Mouse (Mus musculus): Measurements from ENCODE around the gene Tmem132c. TPM values are rescaled to one million over a fixed set of nuclear protein-coding genes. Genes with fewer than 3 reads are reported as not detected.

The Tmem132c gene
- polyA plus RNA-seq, 1 experiment from 2014 or later: not detected

DNA sequence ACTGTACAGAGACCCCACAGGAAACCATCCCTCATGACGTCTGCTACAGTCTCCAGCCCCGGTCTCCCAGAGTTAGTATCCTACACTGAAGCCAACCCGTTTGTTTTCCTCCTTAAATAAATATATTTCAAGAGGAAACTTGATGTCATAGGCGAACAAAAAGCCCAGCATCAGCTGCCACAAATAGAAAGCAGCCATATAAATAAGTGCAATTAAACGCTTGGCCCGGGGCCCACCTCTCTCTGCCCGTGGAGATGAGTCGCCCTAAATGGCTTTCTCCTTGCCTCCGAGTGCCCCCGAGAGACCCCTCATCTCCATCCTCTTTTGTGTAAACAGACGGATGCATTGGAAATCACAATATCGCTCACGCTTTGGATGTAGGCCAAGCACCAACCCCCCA is 247.1 kb downstream of the Tmem132c start:
- Histone ChIP-seq H3K4me3 (ENCODE audit: inconsistent target) (no peak overlapping the region), H3K27ac (no peak overlapping the region), H3K79me2 (ENCODE audit: inconsistent target) (no peaks in the 10 kb centered on the region), H3K36me3 (ENCODE audit: inconsistent target) (no peaks in the 10 kb centered on the region)
- WGBS (ENCODE audit: missing documents): 92% methylated on average over 13 of the region's 13 CpGs

DNA sequence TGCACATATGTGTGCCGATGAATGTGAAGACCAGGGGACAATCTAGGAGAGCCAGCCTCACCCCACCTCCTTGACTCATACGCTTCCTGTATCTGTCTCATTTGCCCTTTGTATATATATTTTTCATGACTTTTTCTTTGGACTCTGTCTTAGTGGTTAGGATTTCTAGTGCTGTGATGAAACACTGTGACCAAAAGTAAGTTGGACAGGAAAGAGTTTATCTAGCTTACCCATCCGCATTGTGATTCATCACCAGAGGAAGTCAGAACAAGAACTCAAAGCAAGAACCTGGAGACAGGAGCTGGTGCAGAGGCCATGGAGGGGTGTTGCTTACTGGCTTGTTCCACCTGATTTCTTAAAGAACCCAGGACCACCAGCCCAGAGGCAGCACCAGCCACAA is 250.1 kb downstream of the Tmem132c start:
- H3K4me3 ChIP-seq (ENCODE audit: inconsistent target): no peak overlapping the region
- WGBS (ENCODE audit: missing documents): 11% methylated on average over 3 of the region's 3 CpGs

DNA sequence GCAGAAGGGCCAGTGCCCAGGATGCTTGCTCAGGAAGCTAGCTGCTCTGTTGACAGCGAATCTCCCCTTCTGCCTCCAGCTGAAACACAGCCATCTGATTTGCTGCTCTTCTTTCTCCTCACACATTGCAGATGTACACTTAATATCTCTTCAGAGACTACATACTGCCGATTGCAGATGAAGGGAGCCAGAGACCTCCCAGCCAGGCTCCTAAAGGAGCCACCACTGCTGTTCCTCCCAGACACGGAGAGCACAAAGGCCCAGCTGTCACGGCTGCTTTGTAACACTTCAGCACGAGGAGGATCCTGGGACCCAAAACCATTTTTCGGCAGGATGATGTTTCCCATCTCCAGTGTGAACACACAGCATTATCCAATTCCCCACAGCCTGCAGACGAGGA is 255.3 kb downstream of the Tmem132c start:
- no peak overlapping the region for H3K4me3 ChIP-seq (ENCODE audit: inconsistent target)
- WGBS (ENCODE audit: missing documents): 69% methylated on average over 7 of the region's 7 CpGs
- no peak overlapping the region for H3K27ac ChIP-seq
- no peaks in the 10 kb centered on the region for H3K36me3 ChIP-seq (ENCODE audit: inconsistent target)
- H3K79me2 ChIP-seq (ENCODE audit: inconsistent target): no peaks in the 10 kb centered on the region

More for the DNA sequence above, 250.1 kb downstream of the Tmem132c start:
- no peaks in the 10 kb centered on the region for H3K79me2 ChIP-seq (ENCODE audit: inconsistent target)
- no peak overlapping the region for H3K27ac ChIP-seq
- no peaks in the 10 kb centered on the region for H3K36me3 ChIP-seq (ENCODE audit: inconsistent target)

- 90% methylated on average over 12 of the region's 12 CpGs for WGBS (ENCODE audit: missing documents)
- no peak overlapping the region for H3K27ac ChIP-seq
- no peaks in the 10 kb centered on the region for H3K36me3 ChIP-seq (ENCODE audit: inconsistent target)
- H3K4me3 ChIP-seq (ENCODE audit: inconsistent target): no peak overlapping the region
- no peaks in the 10 kb centered on the region for H3K79me2 ChIP-seq (ENCODE audit: inconsistent target)
These were observed 257.7 kb downstream of the Tmem132c start for GRCm38 (mm10) chr5:127499151-127499827.

GRCm38 (mm10) chr5:127502838-127503237 is 261.2 kb downstream of the Tmem132c start:
- WGBS (ENCODE audit: missing documents): 30% methylated on average over 7 of the region's 7 CpGs
- Histone ChIP-seq H3K4me3 (ENCODE audit: inconsistent target) (no peak overlapping the region), H3K79me2 (ENCODE audit: inconsistent target) (no peaks in the 10 kb centered on the region), H3K36me3 (ENCODE audit: inconsistent target) (no peaks in the 10 kb centered on the region), H3K27ac (no peak overlapping the region)

- Histone ChIP-seq H3K27ac (no peak overlapping the region), H3K79me2 (ENCODE audit: inconsistent target) (no peaks in the 10 kb centered on the region), H3K36me3 (ENCODE audit: inconsistent target) (no peaks in the 10 kb centered on the region), H3K4me3 (ENCODE audit: inconsistent target) (no peak overlapping the region)
- 49% methylated on average over 6 of the region's 6 CpGs for WGBS (ENCODE audit: missing documents)
These were observed 264.1 kb downstream of the Tmem132c start for GRCm38 (mm10) chr5:127505697-127506096.

DNA sequence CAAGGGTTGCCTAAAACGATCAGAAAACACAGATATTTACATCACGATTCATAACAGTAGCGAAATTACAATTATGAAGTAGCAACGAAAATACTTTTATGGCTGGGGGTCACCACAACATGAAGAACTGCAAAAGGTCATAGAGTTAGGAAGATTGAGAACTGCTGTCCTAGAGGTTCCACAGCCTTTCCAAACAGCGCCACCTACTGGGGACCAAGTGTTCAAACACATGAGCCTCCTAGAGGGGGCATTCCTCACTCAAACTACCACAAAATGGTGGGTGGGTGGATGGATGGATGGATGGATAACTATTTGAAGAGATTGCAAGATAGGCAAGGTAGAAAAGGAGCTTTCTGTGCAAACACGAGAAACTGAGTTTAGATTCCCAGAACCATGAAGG is 270.0 kb downstream of the Tmem132c start:
- Histone ChIP-seq H3K4me3 (ENCODE audit: inconsistent target) (no peak overlapping the region), H3K79me2 (ENCODE audit: inconsistent target) (no peaks in the 10 kb centered on the region), H3K27ac (no peak overlapping the region), H3K36me3 (ENCODE audit: inconsistent target) (no peaks in the 10 kb centered on the region)
- 76% methylated on average over 6 of the region's 6 CpGs for WGBS (ENCODE audit: missing documents)

DNA sequence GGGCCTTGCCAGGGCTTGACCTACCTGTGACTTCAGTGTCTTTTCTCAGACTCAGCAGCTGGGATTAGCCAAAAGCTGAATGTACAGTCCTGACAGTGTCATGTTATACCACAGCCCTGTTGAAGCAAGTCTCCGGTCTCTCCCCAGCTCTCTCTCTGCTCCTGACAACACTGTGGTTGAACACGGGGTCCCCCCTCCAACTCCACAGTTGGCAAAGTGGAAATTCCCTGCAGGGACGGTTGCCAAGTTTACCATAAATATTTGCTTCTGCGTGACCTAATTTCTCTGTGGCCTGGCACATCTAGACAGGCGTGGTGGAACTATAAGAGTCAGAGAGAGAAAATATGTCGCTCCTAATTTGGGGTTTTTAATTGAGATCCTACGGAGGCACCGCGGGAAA is 274.4 kb downstream of the Tmem132c start:
- no peak overlapping the region for H3K27ac ChIP-seq
- no peaks in the 10 kb centered on the region for H3K79me2 ChIP-seq (ENCODE audit: inconsistent target)
- 88% methylated on average over 9 of the region's 9 CpGs for WGBS (ENCODE audit: missing documents)
- no peaks in the 10 kb centered on the region for H3K36me3 ChIP-seq (ENCODE audit: inconsistent target)
- no peak overlapping the region for H3K4me3 ChIP-seq (ENCODE audit: inconsistent target)

DNA sequence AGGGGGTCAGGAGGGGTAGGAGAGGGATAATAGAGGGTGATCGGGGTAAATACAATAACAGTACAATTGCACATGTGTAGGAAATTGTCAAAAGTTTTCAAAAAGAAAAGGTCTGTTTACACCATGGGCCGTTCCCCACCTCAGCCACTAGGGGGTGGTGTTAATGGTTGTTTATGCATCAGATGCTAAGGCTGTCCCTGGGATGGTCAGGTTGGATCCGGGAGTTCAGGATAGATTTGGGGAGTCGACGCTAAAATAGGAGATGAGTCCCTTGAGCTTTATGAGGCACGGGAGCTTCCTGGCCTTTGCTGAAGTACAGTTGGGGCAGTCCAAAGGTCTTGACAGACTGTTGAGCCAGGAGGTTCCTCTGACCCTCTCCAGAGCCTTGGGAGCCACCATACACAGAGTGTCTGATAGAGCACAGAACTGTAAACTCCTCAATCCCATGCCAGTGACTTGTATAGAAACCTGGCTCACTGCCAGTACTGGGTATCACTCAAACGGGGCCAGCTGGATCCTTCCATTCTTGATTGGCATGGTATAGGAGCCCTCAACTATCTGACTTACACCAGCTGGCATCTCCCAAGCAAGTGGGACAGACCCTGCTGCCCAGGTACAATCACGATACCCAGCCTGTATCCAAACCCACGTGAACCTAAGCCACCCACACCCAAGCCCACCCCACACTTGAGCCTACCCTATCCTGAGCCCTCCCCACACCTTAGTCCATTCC is 281.3 kb downstream of the Tmem132c start:
- no peaks in the 10 kb centered on the region for H3K36me3 ChIP-seq (ENCODE audit: inconsistent target)
- WGBS (ENCODE audit: missing documents): 66% methylated on average over 9 of the region's 9 CpGs
- H3K4me3 ChIP-seq (ENCODE audit: inconsistent target): no peak overlapping the region
- H3K79me2 ChIP-seq (ENCODE audit: inconsistent target): no peaks in the 10 kb centered on the region
- H3K27ac ChIP-seq: no peak overlapping the region

- Histone ChIP-seq H3K27ac (no peak overlapping the region), H3K4me3 (ENCODE audit: inconsistent target) (no peak overlapping the region), H3K79me2 (ENCODE audit: inconsistent target) (no peaks in the 10 kb centered on the region), H3K36me3 (ENCODE audit: inconsistent target) (no peaks in the 10 kb centered on the region)
- WGBS (ENCODE audit: missing documents): 88% methylated on average over 10 of the region's 10 CpGs
These were observed 285.9 kb downstream of the Tmem132c start for GRCm38 (mm10) chr5:127527344-127527974.

GRCm38 (mm10) chr5:127537508-127537907 is 295.9 kb downstream of the Tmem132c start:
- Histone ChIP-seq H3K4me3 (ENCODE audit: inconsistent target) (no peak overlapping the region), H3K27ac (no peak overlapping the region)

DNA sequence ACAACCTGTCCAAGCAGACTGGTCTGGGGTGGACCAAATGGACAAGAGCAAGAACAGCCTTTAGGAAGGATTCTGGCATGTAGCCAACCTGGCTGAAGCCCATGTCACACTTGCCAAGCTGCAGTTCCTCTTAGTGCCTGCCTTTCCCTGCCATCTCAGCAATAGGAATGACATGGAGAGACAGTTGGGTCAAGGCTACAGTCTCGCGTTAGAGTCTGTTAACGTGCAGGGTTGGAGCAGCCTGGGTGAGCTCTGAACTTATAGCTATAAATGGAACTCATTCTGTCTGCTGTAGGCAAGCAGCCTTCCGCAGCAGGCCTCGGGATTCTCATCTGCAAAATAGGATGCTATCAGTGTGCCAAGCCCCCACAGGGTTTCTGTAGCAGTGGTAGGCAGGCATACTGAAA is 305.0 kb downstream of the Tmem132c start:
- Histone ChIP-seq H3K4me3 (ENCODE audit: inconsistent target) (no peak overlapping the region), H3K79me2 (ENCODE audit: inconsistent target) (no peaks in the 10 kb centered on the region), H3K27ac (no peak overlapping the region), H3K36me3 (ENCODE audit: inconsistent target) (no peaks in the 10 kb centered on the region)
- 91% methylated on average over 5 of the region's 5 CpGs for WGBS (ENCODE audit: missing documents)

More at GRCm38 (mm10) chr5:127537508-127537907, 295.9 kb downstream of the Tmem132c start:
- no peaks in the 10 kb centered on the region for H3K79me2 ChIP-seq (ENCODE audit: inconsistent target)
- 55% methylated on average over 2 of the region's 2 CpGs for WGBS (ENCODE audit: missing documents)
- H3K36me3 ChIP-seq (ENCODE audit: inconsistent target): no peaks in the 10 kb centered on the region

DNA sequence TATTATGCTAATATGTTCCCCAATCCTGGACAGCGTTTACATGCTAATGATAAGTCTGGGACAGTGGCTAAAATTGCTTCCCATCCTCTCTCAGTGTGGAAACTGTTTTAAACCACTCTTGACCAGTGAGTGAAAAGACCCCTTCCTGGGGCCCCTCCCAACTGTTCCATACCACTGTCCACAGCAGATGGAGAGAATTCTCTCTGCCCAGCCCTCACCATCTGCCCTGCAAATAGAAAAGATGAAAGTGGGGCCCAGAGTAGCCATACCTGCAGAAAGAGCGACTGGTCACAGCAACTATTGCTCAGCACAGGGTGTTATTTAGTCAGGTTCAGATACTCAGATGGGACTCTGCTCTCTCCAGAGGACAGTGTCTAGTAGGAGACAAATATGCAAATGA is 306.5 kb downstream of the Tmem132c start:
- no peak overlapping the region for H3K27ac ChIP-seq
- 85% methylated on average over 2 of the region's 2 CpGs for WGBS (ENCODE audit: missing documents)
- H3K36me3 ChIP-seq (ENCODE audit: inconsistent target): no peaks in the 10 kb centered on the region
- no peak overlapping the region for H3K4me3 ChIP-seq (ENCODE audit: inconsistent target)
- H3K79me2 ChIP-seq (ENCODE audit: inconsistent target): no peaks in the 10 kb centered on the region

DNA sequence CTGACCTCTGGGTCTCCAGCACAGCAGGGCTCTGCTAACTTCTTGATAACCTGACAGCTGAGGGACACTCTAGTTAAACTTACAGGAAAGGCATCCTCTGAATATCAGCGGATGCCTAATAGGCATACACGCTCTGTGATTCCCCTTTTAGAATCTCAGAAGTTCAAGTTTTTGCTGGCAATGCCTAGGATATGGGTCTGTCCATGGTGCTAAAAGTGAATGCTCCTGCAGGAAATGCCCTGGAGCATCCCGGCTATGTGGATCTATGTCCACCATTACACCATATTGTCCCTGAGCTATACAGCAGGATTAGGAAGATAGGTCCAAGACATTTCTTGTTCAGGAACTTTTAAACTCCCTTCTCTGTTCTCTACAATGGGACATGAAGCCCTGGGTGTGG is 319.5 kb downstream of the Tmem132c start:
- no peaks in the 10 kb centered on the region for H3K79me2 ChIP-seq (ENCODE audit: inconsistent target)
- no peak overlapping the region for H3K27ac ChIP-seq
- no peaks in the 10 kb centered on the region for H3K36me3 ChIP-seq (ENCODE audit: inconsistent target)
- WGBS (ENCODE audit: missing documents): 98% methylated on average over 3 of the region's 3 CpGs
- no peak overlapping the region for H3K4me3 ChIP-seq (ENCODE audit: inconsistent target)

DNA sequence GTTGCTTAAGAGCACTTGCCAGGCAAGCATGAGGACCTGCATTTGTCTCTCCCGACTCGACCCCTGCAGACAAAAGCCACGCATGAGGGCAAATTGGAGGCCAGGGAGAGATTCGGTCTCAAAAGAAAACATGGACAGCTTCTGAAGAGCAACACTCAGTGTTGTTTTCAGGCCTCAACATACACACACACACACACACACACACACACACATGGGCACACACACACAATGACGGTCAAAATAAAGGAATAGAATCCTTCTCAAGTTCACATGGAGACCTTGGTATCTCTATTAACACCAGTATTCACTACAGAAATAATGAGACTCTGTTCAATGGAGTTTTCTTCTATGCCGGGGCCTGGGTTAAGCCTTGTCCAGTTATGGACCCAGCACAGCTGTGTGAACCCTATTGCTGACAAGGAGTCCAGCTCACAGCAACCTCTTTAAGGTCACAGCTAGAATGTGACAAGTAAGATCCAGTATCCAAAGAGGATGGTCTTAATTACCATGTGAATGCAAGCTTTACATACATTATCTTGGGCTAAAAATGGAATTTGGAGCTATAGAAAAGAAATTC is 325.6 kb downstream of the Tmem132c start:
- no peaks in the 10 kb centered on the region for H3K36me3 ChIP-seq (ENCODE audit: inconsistent target)
- no peaks in the 10 kb centered on the region for H3K79me2 ChIP-seq (ENCODE audit: inconsistent target)
- 82% methylated on average over 6 of the region's 6 CpGs for WGBS (ENCODE audit: missing documents)
- H3K27ac ChIP-seq: no peak overlapping the region
- no peak overlapping the region for H3K4me3 ChIP-seq (ENCODE audit: inconsistent target)
